Mouse (Mus musculus) stomach, embryonic 16.5 days (tissue): Measurements from ENCODE around the gene Cacna1a. TPM values are rescaled to one million over a fixed set of nuclear protein-coding genes. Genes with fewer than 3 reads are reported as not detected.

Source experiments
- ATAC-seq: fragments of 200-750 bp; cut with Nextera tagmentation; 2 replicates; pipeline ENCODE4 v1.8.0; 2017; ENCODE audit warnings: moderate number of reproducible peaks, moderate TSS enrichment; ENCODE audit not compliant: insufficient read depth, low FRiP score
- H3K27ac ChIP-seq: fragments of 300-500 bp; sonication (generic); 2 replicates; pipeline ENCODE4 v1.5.1; 2014; ENCODE audit warnings: low read length
- H3K27me3 ChIP-seq: fragments of 300-500 bp; sonication (generic); 2 replicates; pipeline ENCODE4 v1.6.1; 2014; ENCODE audit warnings: low read length, control low read depth, mixed read lengths; ENCODE audit not compliant: control insufficient read depth, insufficient read depth
- H3K36me3 ChIP-seq: fragments of 300-500 bp; sonication (generic); 2 replicates; pipeline ENCODE4 v1.6.1; 2014; ENCODE audit warnings: low read length; ENCODE audit not compliant: control insufficient read depth, insufficient read depth
- H3K4me1 ChIP-seq: fragments of 300-500 bp; sonication (generic); 2 replicates; pipeline ENCODE4 v1.6.1; 2014; ENCODE audit warnings: low read length, control low read depth, mixed read lengths; ENCODE audit not compliant: control insufficient read depth, insufficient read depth
- H3K4me2 ChIP-seq: fragments of 300-500 bp; sonication (generic); 2 replicates; pipeline ENCODE4 v1.6.1; 2014; ENCODE audit warnings: low read depth, low read length, mixed read lengths
- H3K4me3 ChIP-seq: fragments of 300-500 bp; sonication (generic); replicated peaks from 2 replicates; pipeline ENCODE4 v1.5.1; 2014; ENCODE audit warnings: mild to moderate bottlenecking, low read length
- H3K9ac ChIP-seq: fragments of 300-500 bp; sonication (generic); 2 replicates; pipeline ENCODE4 v1.6.1; 2014; ENCODE audit warnings: low read length
- H3K9me3 ChIP-seq: fragments of 300-500 bp; sonication (generic); replicated peaks from 2 replicates; pipeline ENCODE4 v1.6.1; 2016; ENCODE audit warnings: low read length, control low read depth; ENCODE audit not compliant: control insufficient read depth
- WGBS: fragments of 180-500 bp; shearing (Covaris S2); extraction: QIAGEN DNeasy Blood & Tissue Kit; methylation state at CpG from one replicate; pipeline ENCODE4 v1.1.7; 2014; 5-methylcytosine and 5-hydroxymethylcytosine counted together
- polyA plus RNA-seq: library from polyadenylated mRNA; unstranded; fragments of >200 nt; fragmentation: Nextera tagmentation; extraction: Ambion mirVana; gene quantifications from 2 replicates; pipeline ENCODE4 v1.2.1, GENCODE M21; 2015

The Cacna1a gene
- polyA plus RNA-seq, 1 experiment from 2014 or later = 2.0 TPM

DNA sequence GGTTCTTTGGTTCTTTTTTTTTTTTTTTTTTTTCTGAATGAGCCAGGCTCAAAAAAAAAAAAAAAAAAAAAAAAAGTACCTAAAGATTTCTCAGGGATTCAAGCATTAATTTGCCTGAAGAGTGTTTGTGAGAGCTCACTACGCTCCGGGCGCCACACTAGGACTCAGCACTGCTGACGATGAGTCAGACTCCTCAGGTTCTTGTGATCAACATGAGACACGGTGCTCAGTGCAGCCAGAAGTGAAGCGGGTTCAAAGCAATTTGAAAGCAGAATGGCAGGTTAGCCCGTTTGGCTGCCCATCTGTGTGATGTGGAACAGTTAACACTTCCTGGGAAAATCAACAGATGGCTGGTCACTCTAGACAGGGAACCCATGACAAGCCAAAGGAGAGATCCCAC, 139.8 kb downstream of the Cacna1a start:
- H3K4me1 ChIP-seq = no peaks in the 10 kb centered on the region
- H3K4me2 ChIP-seq = no peak overlapping the region
- no peak overlapping the region for H3K4me3 ChIP-seq
- WGBS = 80% methylated on average over 7 of the region's 7 CpGs
- no peak overlapping the region for H3K9ac ChIP-seq
- ATAC-seq = no peak
- no peaks in the 10 kb centered on the region for H3K27me3 ChIP-seq
- no peaks in the 10 kb centered on the region for H3K36me3 ChIP-seq
- H3K27ac ChIP-seq = no peak overlapping the region
- peaks cover 3% of the 10 kb centered on the region; the same call in 1 of the 2 replicates for H3K9me3 ChIP-seq

DNA sequence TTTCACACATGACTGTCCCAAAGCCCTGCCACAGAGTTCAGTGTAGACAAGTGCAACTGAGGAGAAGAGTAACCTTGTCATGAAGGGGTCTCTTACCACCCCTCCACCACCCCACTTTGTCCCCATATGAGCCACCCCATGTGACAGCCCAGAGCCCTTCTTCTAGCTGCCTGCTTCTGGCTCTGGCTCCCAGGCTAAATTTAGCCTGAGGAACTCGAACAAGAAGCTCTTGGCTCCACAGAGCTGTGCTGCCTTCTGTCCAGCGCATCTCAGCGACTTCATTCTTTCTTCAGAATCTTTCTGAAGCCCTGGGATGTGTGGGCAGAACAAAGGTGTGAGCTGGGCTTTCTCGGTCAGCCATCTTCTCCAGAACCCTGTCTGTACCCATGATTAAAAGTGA, 141.3 kb downstream of the Cacna1a start:
- WGBS = 76% methylated on average over 4 of the region's 4 CpGs
- ATAC-seq = no peak

DNA sequence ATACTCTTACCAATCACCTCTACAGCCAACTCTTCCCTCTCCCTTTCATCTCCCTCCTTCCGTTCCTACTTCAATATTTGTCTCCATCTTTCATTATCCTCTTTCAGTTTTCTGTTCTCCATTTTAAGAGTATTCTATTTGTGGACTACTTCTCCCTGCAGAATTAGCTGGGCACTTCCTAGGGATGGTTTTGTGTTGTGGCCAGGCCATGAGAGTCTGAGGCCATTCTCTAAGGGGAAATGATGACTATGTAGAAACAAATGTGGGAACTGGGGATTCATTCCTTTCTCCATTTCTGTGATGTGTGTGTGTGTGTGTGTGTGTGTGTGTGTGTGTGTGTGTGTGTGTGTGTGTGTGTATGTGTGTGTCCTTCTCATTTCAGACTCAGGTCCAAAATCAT, 144.5 kb downstream of the Cacna1a start:
- H3K4me1 ChIP-seq = no peaks in the 10 kb centered on the region
- no peak overlapping the region for H3K4me2 ChIP-seq
- 96% methylated on average over 1 of the region's 1 CpGs for WGBS
- H3K27me3 ChIP-seq = no peaks in the 10 kb centered on the region
- no peak overlapping the region for H3K4me3 ChIP-seq
- H3K36me3 ChIP-seq = no peaks in the 10 kb centered on the region
- no peak overlapping the region for H3K9ac ChIP-seq
- no peak overlapping the region for H3K27ac ChIP-seq
- no peaks in the 10 kb centered on the region for H3K9me3 ChIP-seq
- ATAC-seq = no peak

More for the DNA sequence above, 141.3 kb downstream of the Cacna1a start:
- H3K4me1 ChIP-seq = no peaks in the 10 kb centered on the region
- H3K4me2 ChIP-seq = no peak overlapping the region
- H3K27me3 ChIP-seq = no peaks in the 10 kb centered on the region
- H3K9ac ChIP-seq = no peak overlapping the region
- H3K4me3 ChIP-seq = no peak overlapping the region
- peaks cover 3% of the 10 kb centered on the region; the same call in 1 of the 2 replicates for H3K9me3 ChIP-seq
- no peak overlapping the region for H3K27ac ChIP-seq
- H3K36me3 ChIP-seq = no peaks in the 10 kb centered on the region

DNA sequence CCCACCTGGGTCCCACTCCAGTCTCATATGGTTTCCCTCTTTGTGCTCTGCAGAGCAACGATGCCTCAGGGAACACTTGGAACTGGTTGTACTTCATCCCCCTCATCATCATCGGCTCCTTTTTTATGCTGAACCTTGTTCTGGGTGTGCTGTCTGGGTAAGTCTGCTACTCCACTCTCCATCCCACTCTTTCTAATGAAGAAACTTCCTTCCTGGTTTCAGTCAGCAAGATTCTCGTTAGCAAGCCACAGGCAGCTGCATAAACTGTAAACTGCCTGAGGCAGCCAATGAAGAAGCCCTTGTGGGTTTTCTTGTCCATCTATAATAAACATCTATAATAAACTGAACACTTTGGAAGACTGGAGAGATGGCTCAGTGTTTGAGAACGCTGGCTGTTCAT, 145.1 kb downstream of the Cacna1a start:
- 61% methylated on average over 4 of the region's 4 CpGs for WGBS
- Histone ChIP-seq H3K9me3 (no peaks in the 10 kb centered on the region), H3K36me3 (no peaks in the 10 kb centered on the region), H3K27ac (no peak overlapping the region), H3K4me1 (no peaks in the 10 kb centered on the region), H3K27me3 (no peaks in the 10 kb centered on the region), H3K9ac (no peak overlapping the region), H3K4me2 (no peak overlapping the region), H3K4me3 (no peak overlapping the region)
- no peak for ATAC-seq

DNA sequence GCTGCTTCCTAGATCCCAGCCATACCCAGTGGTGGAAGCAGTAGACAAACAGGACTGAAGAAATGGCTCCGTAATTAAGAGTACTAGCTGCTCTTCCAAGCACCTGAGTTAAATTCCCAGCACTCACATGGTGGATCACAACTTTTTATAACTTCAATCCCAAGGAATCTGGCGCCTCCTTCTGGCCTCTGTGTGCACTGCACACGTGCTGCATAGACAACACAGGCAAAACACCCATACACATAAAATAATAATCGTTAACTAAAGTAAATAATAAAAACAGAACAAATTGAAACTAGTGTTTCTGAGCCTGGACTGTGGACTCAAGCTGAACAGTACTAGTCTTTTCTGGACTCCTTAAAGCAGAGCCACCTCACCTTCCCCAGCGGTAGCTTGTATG, 148.7 kb downstream of the Cacna1a start:
- Histone ChIP-seq H3K4me1 (no peaks in the 10 kb centered on the region), H3K9me3 (no peaks in the 10 kb centered on the region), H3K9ac (no peak overlapping the region), H3K4me3 (no peak overlapping the region), H3K4me2 (no peak overlapping the region), H3K27ac (no peak overlapping the region), H3K36me3 (no peaks in the 10 kb centered on the region), H3K27me3 (no peaks in the 10 kb centered on the region)
- WGBS = 79% methylated on average over 5 of the region's 5 CpGs
- ATAC-seq = no peak

DNA sequence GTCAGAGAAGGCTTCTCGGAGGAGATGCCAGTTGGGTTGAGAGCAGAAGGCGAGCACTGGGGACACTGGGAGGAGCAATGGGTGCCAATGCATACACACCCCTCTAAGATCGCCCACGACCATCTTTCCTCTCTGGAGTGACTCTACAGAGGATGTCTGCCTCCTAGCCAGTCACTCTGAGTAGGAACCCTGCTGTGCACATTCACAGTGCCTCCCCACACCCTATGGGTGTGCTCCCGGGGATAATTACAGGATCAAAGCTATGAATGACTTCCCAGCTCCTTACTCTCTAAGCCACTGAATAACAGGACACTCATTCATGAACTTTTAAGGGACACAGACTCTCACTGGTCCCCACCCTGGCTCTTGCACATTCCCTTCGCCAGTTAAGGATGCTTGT, 151.1 kb downstream of the Cacna1a start:
- Histone ChIP-seq H3K4me1 (no peaks in the 10 kb centered on the region), H3K9me3 (no peaks in the 10 kb centered on the region), H3K4me2 (no peak overlapping the region), H3K36me3 (no peaks in the 10 kb centered on the region), H3K9ac (no peak overlapping the region), H3K27ac (no peak overlapping the region), H3K27me3 (no peaks in the 10 kb centered on the region), H3K4me3 (no peak overlapping the region)
- 51% methylated on average over 6 of the region's 6 CpGs for WGBS
- ATAC-seq = no peak

DNA sequence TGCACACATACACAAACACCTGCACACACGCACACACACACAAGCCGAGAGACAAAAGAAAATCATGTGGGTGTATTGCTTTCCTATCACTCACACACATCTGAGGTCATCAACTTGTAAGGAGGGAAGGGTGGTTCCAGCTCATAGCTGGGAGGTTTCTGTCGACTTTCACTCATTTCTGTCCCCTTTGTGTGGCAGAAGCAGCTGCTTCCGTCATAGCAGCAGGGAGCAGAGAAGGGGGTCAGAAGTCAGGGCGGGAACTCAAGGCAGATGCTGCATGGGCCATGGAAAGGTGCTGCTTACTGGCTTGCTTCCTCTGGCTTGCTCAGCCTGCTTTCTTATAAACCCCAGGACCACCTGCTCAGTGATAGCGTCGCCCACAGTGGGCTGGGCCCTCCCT, 154.2 kb downstream of the Cacna1a start:
- H3K4me2 ChIP-seq = no peak overlapping the region
- no peak overlapping the region for H3K9ac ChIP-seq
- no peak for ATAC-seq
- no peak overlapping the region for H3K27ac ChIP-seq
- no peak overlapping the region for H3K4me3 ChIP-seq
- H3K4me1 ChIP-seq = no peaks in the 10 kb centered on the region
- WGBS = 69% methylated on average over 7 of the region's 7 CpGs
- H3K9me3 ChIP-seq = no peaks in the 10 kb centered on the region
- H3K36me3 ChIP-seq = no peaks in the 10 kb centered on the region
- no peaks in the 10 kb centered on the region for H3K27me3 ChIP-seq

DNA sequence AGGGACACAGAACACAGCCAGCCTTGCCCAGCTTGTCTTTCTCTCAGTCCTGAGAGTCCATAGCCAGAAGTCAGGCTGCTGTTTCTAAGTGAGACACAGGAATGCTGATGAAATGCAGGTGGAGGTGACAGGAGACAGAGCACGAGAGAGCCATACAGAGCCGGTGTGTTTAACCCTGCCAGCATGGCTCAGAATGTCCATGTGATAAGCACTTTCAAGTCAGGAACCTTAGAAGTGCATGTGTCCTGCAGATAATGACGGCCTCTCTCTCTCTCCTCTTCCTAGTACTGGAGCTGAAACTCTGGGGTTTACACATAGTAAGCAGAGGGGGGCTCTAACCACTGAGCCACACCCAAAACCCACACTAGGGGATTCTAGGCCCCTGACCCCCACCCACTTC, 157.3 kb downstream of the Cacna1a start:
- no peak overlapping the region for H3K27ac ChIP-seq
- H3K4me1 ChIP-seq = no peaks in the 10 kb centered on the region
- WGBS = 42% methylated on average over 3 of the region's 3 CpGs
- ATAC-seq = no peak
- no peaks in the 10 kb centered on the region for H3K27me3 ChIP-seq
- H3K4me2 ChIP-seq = no peak overlapping the region
- H3K9ac ChIP-seq = no peak overlapping the region
- H3K36me3 ChIP-seq = no peaks in the 10 kb centered on the region
- no peaks in the 10 kb centered on the region for H3K9me3 ChIP-seq
- no peak overlapping the region for H3K4me3 ChIP-seq

DNA sequence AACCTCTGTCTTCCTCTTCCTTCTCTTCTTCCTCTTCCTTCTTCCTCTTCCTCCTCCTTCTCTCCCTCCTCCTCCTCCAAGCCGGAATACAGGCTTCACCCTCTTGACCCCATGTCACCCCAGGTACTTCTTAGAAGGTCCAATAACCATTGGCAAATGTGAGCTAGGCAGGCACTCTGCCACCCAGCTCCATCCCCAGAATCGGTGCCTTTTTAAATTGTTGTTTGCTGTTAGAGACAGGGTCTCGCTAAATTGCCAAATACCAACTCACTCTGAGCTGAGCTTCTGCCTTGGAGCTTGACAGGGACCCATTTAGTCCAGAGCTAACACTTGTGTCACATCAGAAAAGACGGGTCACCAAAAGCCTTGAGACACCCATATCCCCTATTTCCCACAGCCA, 164.2 kb downstream of the Cacna1a start:
- Histone ChIP-seq H3K9me3 (no peaks in the 10 kb centered on the region), H3K27ac (no peak overlapping the region), H3K4me1 (no peaks in the 10 kb centered on the region; the same call in 1 of the 2 replicates), H3K9ac (no peak overlapping the region), H3K4me2 (no peak overlapping the region), H3K4me3 (no peak overlapping the region), H3K36me3 (no peaks in the 10 kb centered on the region), H3K27me3 (peaks cover 17% of the 10 kb centered on the region)
- no peak for ATAC-seq
- 70% methylated on average over 4 of the region's 4 CpGs for WGBS

DNA sequence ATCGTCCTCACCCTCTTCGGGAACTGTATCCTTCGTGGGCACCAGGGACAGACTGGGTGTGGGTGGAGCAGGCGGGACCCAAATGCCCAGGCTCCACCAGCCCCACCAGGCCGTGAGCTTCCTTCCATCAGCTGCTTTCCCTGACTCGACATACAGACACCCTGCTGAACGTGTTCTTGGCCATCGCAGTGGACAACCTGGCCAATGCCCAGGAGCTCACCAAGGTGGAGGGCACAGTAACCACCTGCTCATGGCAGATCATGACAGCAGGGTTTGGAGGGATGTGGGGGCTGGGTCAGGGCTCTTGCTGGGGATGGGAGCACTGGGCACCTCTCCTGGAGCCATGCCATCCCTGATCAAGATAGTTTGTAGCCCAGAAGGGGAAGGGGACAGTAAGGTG, 164.9 kb downstream of the Cacna1a start:
- H3K4me3 ChIP-seq = no peak overlapping the region
- H3K4me1 ChIP-seq = no peaks in the 10 kb centered on the region; the same call in 1 of the 2 replicates
- no peaks in the 10 kb centered on the region for H3K36me3 ChIP-seq
- no peak for ATAC-seq
- peaks cover 23% of the 10 kb centered on the region for H3K27me3 ChIP-seq
- H3K27ac ChIP-seq = no peak overlapping the region
- no peak overlapping the region for H3K9ac ChIP-seq
- WGBS = 84% methylated on average over 8 of the region's 8 CpGs
- no peaks in the 10 kb centered on the region for H3K9me3 ChIP-seq
- no peak overlapping the region for H3K4me2 ChIP-seq
